Mouse (Mus musculus) liver, embryonic 13.5 days (tissue): ENCODE results near the gene Bach2. TPM values are rescaled to one million over a fixed set of nuclear protein-coding genes. Genes with fewer than 3 reads are reported as not detected.

Experiments used
- ATAC-seq: fragments of 200-750 bp; cut with Nextera tagmentation; 2 replicates; pipeline ENCODE4 v1.8.0; 2017; ENCODE audit warnings: low read depth, mild to moderate bottlenecking, moderate number of reproducible peaks, moderate library complexity
- DNase-seq: peaks from one replicate; pipeline ENCODE4 v3.0.0; 2022
- H3K27ac ChIP-seq: fragments of 300-500 bp; sonication (generic); 2 replicates; pipeline ENCODE4 v1.5.1; 2015; ENCODE audit warnings: moderate library complexity, mild to moderate bottlenecking, inconsistent platforms
- H3K27me3 ChIP-seq: fragments of 300-500 bp; sonication (generic); 2 replicates; pipeline ENCODE4 v1.6.1; 2015; ENCODE audit warnings: mild to moderate bottlenecking, inconsistent platforms
- H3K36me3 ChIP-seq: fragments of 300-500 bp; sonication (generic); 2 replicates; pipeline ENCODE4 v1.6.1; 2015; ENCODE audit warnings: mild to moderate bottlenecking, inconsistent platforms
- H3K4me1 ChIP-seq: fragments of 300-500 bp; sonication (generic); replicated peaks from 2 replicates; pipeline ENCODE4 v1.6.1; 2015; ENCODE audit warnings: inconsistent platforms
- H3K4me2 ChIP-seq: fragments of 300-500 bp; sonication (generic); 2 replicates; pipeline ENCODE4 v1.6.1; 2015; ENCODE audit warnings: inconsistent platforms, mild to moderate bottlenecking, moderate library complexity
- H3K4me3 ChIP-seq: fragments of 300-500 bp; sonication (generic); replicated peaks from 2 replicates; pipeline ENCODE4 v1.5.1; 2015; ENCODE audit warnings: mild to moderate bottlenecking, inconsistent platforms
- H3K9ac ChIP-seq: fragments of 300-500 bp; sonication (generic); 2 replicates; pipeline ENCODE4 v1.6.1; 2015; ENCODE audit warnings: mild to moderate bottlenecking, inconsistent platforms
- H3K9me3 ChIP-seq: fragments of 300-500 bp; sonication (generic); replicated peaks from 2 replicates; pipeline ENCODE4 v1.6.1; 2016; ENCODE audit warnings: inconsistent platforms
- WGBS: fragments of 180-500 bp; shearing (Covaris S2); methylation state at CpG from one replicate; pipeline ENCODE4 v1.1.7; 2015; ENCODE audit not compliant: insufficient replicate concordance; 5-methylcytosine and 5-hydroxymethylcytosine counted together
- polyA plus RNA-seq: library from polyadenylated mRNA; unstranded; fragments of >200 nt; fragmentation: Nextera tagmentation; extraction: Ambion mirVana; gene quantifications from 2 replicates; pipeline ENCODE4 v1.2.1, GENCODE M21; 2015

The Bach2 gene
- polyA plus RNA-seq, 1 experiment from 2014 or later, result 1.2 TPM

- DNase-seq (no peak), ATAC-seq (no peak)
Observed at GRCm38 (mm10) chr4:32564416-32564815, 325.8 kb downstream of the Bach2 start.

GRCm38 (mm10) chr4:32564918-32565317, 326.3 kb downstream of the Bach2 start:
- no peak for DNase-seq
- H3K4me2 ChIP-seq, result no peak overlapping the region
- 29% methylated on average over 8 of the region's 8 CpGs for WGBS
- H3K9ac ChIP-seq, result no peak overlapping the region
- peaks cover 4% of the 10 kb centered on the region; the same call in 1 of the 2 replicates for H3K36me3 ChIP-seq
- 0 out of 2 replicates have a peak overlapping the region, but pooled peaks have one; percentile 30 for H3K27ac ChIP-seq
- no peaks in the 10 kb centered on the region for H3K27me3 ChIP-seq
- ATAC-seq, result no peak
- peaks cover 31% of the 10 kb centered on the region for H3K4me1 ChIP-seq
- no peaks in the 10 kb centered on the region for H3K9me3 ChIP-seq
- H3K4me3 ChIP-seq, result no peak overlapping the region

More at GRCm38 (mm10) chr4:32564416-32564815, 325.8 kb downstream of the Bach2 start:
- Histone ChIP-seq H3K4me2 (no peak overlapping the region), H3K4me3 (no peak overlapping the region), H3K27me3 (no peaks in the 10 kb centered on the region), H3K4me1 (peaks cover 27% of the 10 kb centered on the region), H3K9ac (no peak overlapping the region), H3K36me3 (peaks cover 4% of the 10 kb centered on the region; the same call in 1 of the 2 replicates), H3K27ac (no peak overlapping the region), H3K9me3 (no peaks in the 10 kb centered on the region)
- WGBS, result 63% methylated on average over 7 of the region's 7 CpGs

GRCm38 (mm10) chr4:32569054-32569453, 330.4 kb downstream of the Bach2 start:
- Histone ChIP-seq H3K9me3 (no peaks in the 10 kb centered on the region), H3K36me3 (no peaks in the 10 kb centered on the region), H3K9ac (no peak overlapping the region), H3K27ac (peak overlapping the region; percentile 79), H3K4me3 (no peak overlapping the region), H3K4me1 (peaks cover 16% of the 10 kb centered on the region), H3K4me2 (no peak overlapping the region), H3K27me3 (no peaks in the 10 kb centered on the region)
- WGBS, result 51% methylated on average over 4 of the region's 4 CpGs
- ATAC-seq (no peak), DNase-seq (no peak)

GRCm38 (mm10) chr4:32569995-32570938, 331.7 kb downstream of the Bach2 start:
- Histone ChIP-seq H3K4me2 (peak overlapping the region; percentile 37; the same call in 1 of the 2 replicates), H3K36me3 (no peaks in the 10 kb centered on the region), H3K27ac (peak overlapping the region; percentile 79), H3K4me1 (peaks cover 16% of the 10 kb centered on the region), H3K27me3 (no peaks in the 10 kb centered on the region), H3K9me3 (no peaks in the 10 kb centered on the region), H3K9ac (no peak overlapping the region), H3K4me3 (no peak overlapping the region)
- 56% methylated on average over 17 of the region's 17 CpGs for WGBS
- ATAC-seq (peak; percentile 45), DNase-seq (no peak)

GRCm38 (mm10) chr4:32570939-32571317, 332.3 kb downstream of the Bach2 start:
- Histone ChIP-seq H3K4me3 (no peak overlapping the region), H3K9me3 (no peaks in the 10 kb centered on the region), H3K4me1 (peaks cover 16% of the 10 kb centered on the region), H3K27me3 (no peaks in the 10 kb centered on the region), H3K9ac (no peak overlapping the region), H3K4me2 (peak overlapping the region; percentile 37; the same call in 1 of the 2 replicates), H3K36me3 (no peaks in the 10 kb centered on the region), H3K27ac (peak overlapping the region; percentile 79)
- 62% methylated on average over 8 of the region's 8 CpGs for WGBS
- no peak for DNase-seq
- ATAC-seq, result peak; percentile 59

- peak overlapping the region; percentile 79 for H3K27ac ChIP-seq
- no peaks in the 10 kb centered on the region for H3K9me3 ChIP-seq
- H3K4me3 ChIP-seq, result no peak overlapping the region
- H3K9ac ChIP-seq, result no peak overlapping the region
- peaks cover 16% of the 10 kb centered on the region for H3K4me1 ChIP-seq
- H3K27me3 ChIP-seq, result no peaks in the 10 kb centered on the region
- DNase-seq (no peak), ATAC-seq (0 out of 2 replicates have a peak, but pooled peaks have one; percentile 24)
- WGBS, result 32% methylated on average over 3 of the region's 3 CpGs
- H3K4me2 ChIP-seq, result peak overlapping the region; percentile 37; the same call in 1 of the 2 replicates
- H3K36me3 ChIP-seq, result no peaks in the 10 kb centered on the region
Observed at GRCm38 (mm10) chr4:32571441-32571840, 332.8 kb downstream of the Bach2 start.

GRCm38 (mm10) chr4:32572118-32572517, 333.5 kb downstream of the Bach2 start:
- H3K36me3 ChIP-seq, result no peaks in the 10 kb centered on the region
- DNase-seq, result no peak
- no peak overlapping the region for H3K27ac ChIP-seq
- no peak overlapping the region for H3K4me3 ChIP-seq
- no peaks in the 10 kb centered on the region for H3K27me3 ChIP-seq
- H3K9ac ChIP-seq, result no peak overlapping the region
- H3K9me3 ChIP-seq, result no peaks in the 10 kb centered on the region
- peaks cover 16% of the 10 kb centered on the region for H3K4me1 ChIP-seq
- no peak overlapping the region for H3K4me2 ChIP-seq
- no peak for ATAC-seq
- 31% methylated on average over 1 of the region's 1 CpGs for WGBS

GRCm38 (mm10) chr4:32573586-32573985, 335.0 kb downstream of the Bach2 start:
- ATAC-seq, result no peak
- WGBS, result 57% methylated on average over 5 of the region's 5 CpGs

GRCm38 (mm10) chr4:32574604-32575003, 336.0 kb downstream of the Bach2 start:
- no peak overlapping the region for H3K4me2 ChIP-seq
- H3K36me3 ChIP-seq, result no peaks in the 10 kb centered on the region
- DNase-seq (no peak), ATAC-seq (no peak)
- H3K9ac ChIP-seq, result no peak overlapping the region
- H3K27me3 ChIP-seq, result no peaks in the 10 kb centered on the region
- no peak overlapping the region for H3K27ac ChIP-seq
- WGBS, result 50% methylated on average over 1 of the region's 1 CpGs
- H3K4me1 ChIP-seq, result peaks cover 10% of the 10 kb centered on the region; the same call in 1 of the 2 replicates
- H3K4me3 ChIP-seq, result no peak overlapping the region
- no peaks in the 10 kb centered on the region for H3K9me3 ChIP-seq

More at GRCm38 (mm10) chr4:32573586-32573985, 335.0 kb downstream of the Bach2 start:
- Histone ChIP-seq H3K4me1 (peaks cover 16% of the 10 kb centered on the region), H3K4me2 (no peak overlapping the region), H3K27ac (no peak overlapping the region), H3K9me3 (no peaks in the 10 kb centered on the region), H3K4me3 (no peak overlapping the region), H3K27me3 (no peaks in the 10 kb centered on the region), H3K9ac (no peak overlapping the region), H3K36me3 (no peaks in the 10 kb centered on the region)
- no peak for DNase-seq

GRCm38 (mm10) chr4:32575165-32575564, 336.6 kb downstream of the Bach2 start:
- H3K9ac ChIP-seq, result no peak overlapping the region
- no peaks in the 10 kb centered on the region for H3K9me3 ChIP-seq
- H3K36me3 ChIP-seq, result no peaks in the 10 kb centered on the region
- H3K4me1 ChIP-seq, result peaks cover 5% of the 10 kb centered on the region; the same call in 1 of the 2 replicates
- no peak overlapping the region for H3K4me2 ChIP-seq
- no peak for DNase-seq
- ATAC-seq, result no peak
- no peaks in the 10 kb centered on the region for H3K27me3 ChIP-seq
- H3K4me3 ChIP-seq, result no peak overlapping the region
- no peak overlapping the region for H3K27ac ChIP-seq
- 33% methylated on average over 9 of the region's 9 CpGs for WGBS

- Histone ChIP-seq H3K4me1 (no peaks in the 10 kb centered on the region; the same call in 1 of the 2 replicates), H3K4me3 (no peak overlapping the region), H3K4me2 (no peak overlapping the region), H3K27ac (no peak overlapping the region), H3K27me3 (no peaks in the 10 kb centered on the region), H3K9me3 (no peaks in the 10 kb centered on the region), H3K9ac (no peak overlapping the region), H3K36me3 (no peaks in the 10 kb centered on the region)
- WGBS, result 53% methylated on average over 8 of the region's 8 CpGs
- ATAC-seq, result no peak
- DNase-seq, result no peak
Observed at GRCm38 (mm10) chr4:32579850-32580249, 341.2 kb downstream of the Bach2 start.
